Mouse (Mus musculus) kidney, postnatal 25 days (tissue): ENCODE data around the gene Cdk2.
A peak's percentile ranks its signal among the peaks of the same experiment; 100 is the strongest.

ENCODE experiments used
- DNase-seq, 2 experiments: peaks; one replicate each; pipeline ENCODE4 v3.0.0; 2021; ENCODE audit warnings: mixed read lengths in 2 of 2

The Cdk2 gene

DNA sequence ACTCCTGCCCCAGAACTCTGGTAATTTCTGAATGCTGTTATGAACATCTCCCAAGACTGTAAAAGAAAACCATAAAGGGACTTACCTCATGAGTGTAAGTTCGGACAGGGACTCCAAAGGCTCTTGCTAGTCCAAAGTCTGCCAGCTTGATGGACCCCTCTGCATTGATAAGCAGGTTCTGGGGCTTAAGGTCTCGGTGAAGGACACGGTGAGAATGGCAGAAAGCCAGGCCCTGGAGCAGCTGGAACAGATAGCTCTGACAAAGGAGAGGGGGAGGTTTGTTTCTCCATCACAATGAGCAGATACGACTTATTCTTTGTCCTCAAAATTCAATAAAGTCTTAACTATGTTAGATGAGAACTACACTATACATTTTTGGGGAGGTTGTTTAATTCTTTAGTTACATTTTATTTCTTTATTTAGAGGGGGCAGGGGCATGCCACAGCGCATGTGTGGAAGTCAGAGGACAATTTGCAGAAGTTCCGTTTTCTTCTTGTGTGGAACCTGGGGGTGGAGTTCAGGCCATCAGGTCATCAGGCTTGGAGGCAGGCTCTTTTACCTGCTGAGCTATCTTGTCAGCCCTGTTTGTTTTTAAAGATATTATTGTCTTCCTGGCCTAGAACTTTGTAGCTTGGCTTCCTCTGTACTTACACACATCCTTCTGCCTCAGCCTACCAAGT lies 2.4 kb downstream of the Cdk2 start:
- DNase-seq: no peak

DNA sequence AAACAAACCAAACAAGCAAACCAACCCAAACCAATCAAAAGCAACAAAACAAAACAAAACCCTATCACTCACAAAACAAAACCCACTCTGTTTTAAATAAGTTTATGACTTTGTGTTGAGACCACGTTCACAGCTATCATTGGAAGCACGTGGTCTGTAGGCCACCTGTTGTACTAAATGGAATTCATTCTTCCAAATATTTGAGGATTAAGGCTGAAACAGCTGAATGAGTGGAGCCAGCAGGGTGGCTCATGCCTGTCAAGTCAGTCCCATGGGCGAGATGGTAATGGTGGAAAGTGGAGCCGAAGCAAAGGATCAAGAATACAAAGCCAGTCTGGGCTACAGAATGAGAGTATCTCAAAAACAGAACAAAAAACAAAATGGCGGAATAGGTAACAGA lies 4.1 kb downstream of the Cdk2 start:
- no peak for DNase-seq

DNA sequence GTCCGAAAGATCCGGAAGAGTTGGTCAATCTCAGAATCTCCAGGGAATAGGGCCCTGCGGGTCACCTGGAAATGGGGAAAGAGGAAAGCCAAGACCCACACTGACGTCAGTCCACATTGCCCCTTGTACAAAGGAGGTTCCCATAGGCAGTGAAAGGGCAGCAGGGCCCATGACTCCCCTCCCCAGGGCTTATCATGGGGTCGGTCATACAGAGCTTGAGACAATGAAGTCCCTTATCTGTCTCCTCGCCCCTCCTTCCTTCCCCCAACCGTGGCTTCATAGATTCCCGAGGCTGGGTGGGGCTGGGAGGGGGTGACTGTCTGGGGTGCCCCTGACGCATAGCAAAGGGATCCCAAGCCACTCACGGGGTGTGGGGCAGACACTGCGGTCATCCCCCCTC lies 5.2 kb downstream of the Cdk2 start:
- DNase-seq: no peak

GRCm38 (mm10) chr10:128699006-128699405 lies 5.8 kb downstream of the Cdk2 start:
- peak; percentile 77 to 80 for DNase-seq

DNA sequence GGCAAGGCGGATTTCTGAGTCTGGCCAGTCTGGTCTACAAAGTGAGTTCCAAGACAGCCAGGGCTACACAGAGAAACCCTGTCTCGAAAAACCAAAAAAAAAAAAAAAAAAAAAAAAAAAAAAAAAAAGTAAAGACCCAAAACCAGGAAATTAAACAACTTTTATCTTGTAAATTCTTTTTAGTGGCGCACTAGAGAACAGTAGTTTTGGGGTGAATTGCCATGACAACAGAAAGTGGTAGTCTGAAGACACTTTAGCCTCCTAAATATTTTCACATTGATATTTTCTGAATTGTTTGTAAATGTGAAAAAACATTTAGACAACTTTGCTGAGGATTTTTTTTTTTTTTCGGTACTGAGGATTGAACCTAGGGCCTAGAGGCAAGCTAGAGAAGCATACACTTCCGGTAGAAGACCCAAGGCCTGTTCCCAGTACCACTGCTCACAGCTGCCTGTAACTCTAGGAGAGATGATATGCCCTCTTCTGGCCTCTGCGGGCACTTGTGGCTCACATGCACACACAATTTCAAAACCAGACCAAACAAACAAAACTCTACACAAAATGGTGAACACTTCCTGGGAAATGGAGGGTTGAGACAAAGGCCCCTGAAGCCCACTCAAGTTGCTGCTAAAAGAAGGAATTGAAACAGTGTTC lies 7.6 kb downstream of the Cdk2 start:
- DNase-seq: no peak

- DNase-seq: peak; percentile 98 to 100
Observed at GRCm38 (mm10) chr10:128695992-128696807, 8.6 kb downstream of the Cdk2 start, which contains the start of gene Rab5b. TSS of gene Rab5b (minus strand) at chr10:128696264.

- DNase-seq: no peak
Observed at GRCm38 (mm10) chr10:128695411-128695991, 9.3 kb downstream of the Cdk2 start.

GRCm38 (mm10) chr10:128674469-128675008 lies 30.3 kb downstream of the Cdk2 start:
- peak in 1 of 2 experiments; percentile 45 for DNase-seq

GRCm38 (mm10) chr10:128673763-128674468 lies 30.9 kb downstream of the Cdk2 start, which contains the start of gene Suox:
TSS of gene Suox (minus strand) at chr10:128674073.
- peak; percentile 86 to 93 for DNase-seq

- DNase-seq: no peak
Observed at GRCm38 (mm10) chr10:128671148-128671547, 33.7 kb downstream of the Cdk2 start.

- DNase-seq: peak; percentile 87 to 88
Observed at GRCm38 (mm10) chr10:128668790-128669672, 35.8 kb downstream of the Cdk2 start.

GRCm38 (mm10) chr10:128665806-128666205 lies 39.0 kb downstream of the Cdk2 start:
- no peak for DNase-seq

GRCm38 (mm10) chr10:128665307-128665706 lies 39.5 kb downstream of the Cdk2 start:
- DNase-seq: no peak

- no peak for DNase-seq
Observed at GRCm38 (mm10) chr10:128664808-128665207, 40.0 kb downstream of the Cdk2 start.

DNA sequence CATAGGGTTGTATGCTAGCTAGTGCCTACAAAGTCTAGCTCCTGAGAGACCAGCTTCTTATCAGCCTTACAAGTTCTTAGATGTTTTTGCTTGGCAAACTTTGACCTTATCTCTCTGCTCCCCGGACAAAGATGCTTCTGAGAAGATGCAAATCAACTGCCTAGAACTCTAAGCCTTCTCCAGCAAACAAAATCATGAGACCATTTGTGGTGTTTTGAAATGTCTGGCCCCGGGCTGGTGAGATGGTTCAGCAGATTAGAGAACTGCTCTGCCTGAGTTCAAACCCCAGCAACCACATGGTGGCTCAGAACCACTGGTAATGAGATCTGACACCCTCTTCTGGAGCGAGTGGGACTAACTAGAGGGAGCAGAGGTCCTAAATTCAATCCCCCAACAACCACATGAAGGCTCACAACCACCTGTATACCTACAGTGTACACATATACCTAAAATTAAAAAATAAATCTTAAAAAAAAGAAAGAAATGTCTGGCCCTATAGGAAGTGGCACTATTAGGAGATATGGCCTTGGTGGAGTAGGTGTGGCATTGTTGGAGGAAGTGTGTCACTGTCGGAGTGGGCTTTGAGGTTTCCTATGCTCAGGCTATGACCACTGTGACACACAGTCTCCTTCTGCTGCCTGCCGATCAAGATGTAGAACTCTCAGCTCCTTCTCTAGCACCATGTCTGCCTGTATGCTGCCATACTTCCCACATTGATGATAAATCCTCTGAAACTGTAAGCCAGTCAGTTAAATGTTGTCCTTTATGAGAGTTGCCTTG lies 41.2 kb downstream of the Cdk2 start:
- no peak for DNase-seq

- no peak for DNase-seq
Observed at GRCm38 (mm10) chr10:128662465-128662864, 42.4 kb downstream of the Cdk2 start.

GRCm38 (mm10) chr10:128659490-128659889 lies 45.3 kb downstream of the Cdk2 start:
- DNase-seq: no peak

- DNase-seq: peak; percentile 61 to 64
Observed at GRCm38 (mm10) chr10:128657844-128658243, 47.0 kb downstream of the Cdk2 start.

DNA sequence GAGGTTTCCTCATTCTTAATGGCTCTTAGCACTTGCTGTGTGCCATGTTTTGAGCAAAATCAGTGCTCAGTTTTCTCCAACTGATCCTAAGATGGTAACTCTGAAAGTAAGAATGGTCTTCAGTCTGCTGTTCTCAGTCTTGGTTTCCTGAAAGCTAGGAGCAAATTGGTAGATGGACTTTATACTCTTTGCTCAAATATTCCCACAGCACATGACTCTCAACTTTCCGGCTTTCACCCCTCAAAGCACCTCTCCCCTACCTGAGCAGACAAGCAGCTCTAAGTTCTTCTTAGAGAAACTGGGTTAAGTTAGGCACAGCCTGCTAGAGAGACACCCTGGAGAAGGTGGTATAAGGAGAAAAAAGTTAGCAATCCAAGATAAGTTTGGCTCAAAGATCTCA lies 48.1 kb downstream of the Cdk2 start:
- no peak for DNase-seq

DNA sequence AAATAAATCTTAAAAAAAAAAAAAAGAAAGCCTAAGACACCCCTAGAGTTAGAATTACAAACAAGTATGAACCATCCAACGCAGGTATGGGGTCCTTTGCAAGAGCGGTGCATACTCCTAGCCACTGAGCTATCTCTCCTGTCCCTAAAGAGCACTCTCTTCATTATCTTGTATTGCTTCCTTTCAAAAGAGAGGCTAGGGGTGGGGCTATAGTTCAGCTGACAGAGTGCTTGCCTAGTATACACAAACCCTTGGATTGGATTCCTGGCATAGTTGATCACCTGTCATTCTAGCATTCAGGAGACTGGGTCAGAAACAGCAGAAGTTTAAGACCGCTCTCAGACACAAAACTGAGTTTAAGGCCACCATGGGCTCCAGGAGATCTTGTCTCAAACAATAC lies 49.6 kb downstream of the Cdk2 start:
- no peak for DNase-seq
